In the genomic region with DNA sequence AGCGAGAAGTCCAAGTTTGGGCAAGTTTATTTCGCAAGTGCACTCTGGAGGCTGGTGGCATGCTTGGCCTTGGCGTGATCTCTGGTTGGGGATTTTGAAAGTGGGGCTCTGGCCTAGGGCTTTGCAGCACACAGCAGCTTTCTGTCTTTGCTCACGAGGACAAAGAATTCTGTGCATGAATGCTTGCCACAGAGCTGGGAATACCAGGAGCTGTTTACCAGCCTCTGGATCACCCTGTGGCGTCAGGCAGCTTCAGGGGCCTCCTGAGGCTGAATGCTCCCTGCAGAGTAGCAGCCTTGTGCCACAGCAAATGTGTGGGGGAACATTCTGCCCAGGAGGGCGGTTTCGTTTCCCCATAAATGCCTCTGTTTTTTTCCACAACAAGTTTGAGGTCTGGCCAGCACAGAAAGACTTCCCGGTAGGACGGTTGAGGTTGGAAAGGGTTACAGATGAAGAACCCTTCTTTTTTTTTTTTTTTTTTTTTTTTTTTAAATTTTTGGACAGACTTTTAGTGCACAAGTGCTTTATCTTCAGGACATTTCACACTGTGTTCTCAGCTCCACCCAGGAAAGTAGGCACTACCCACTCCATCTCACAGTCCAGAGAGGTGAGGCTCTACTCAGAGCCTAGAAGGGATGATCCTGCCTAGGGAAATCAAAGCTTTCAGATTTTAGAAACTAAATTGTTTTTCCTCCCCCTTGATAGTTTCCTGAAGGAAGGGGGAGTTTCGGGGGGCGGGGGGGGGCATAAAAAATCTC, we compare ENCODE assay signal across 9 mouse cellular contexts. TPM values are rescaled to one million over a fixed set of nuclear protein-coding genes. Genes with fewer than 3 reads are reported as not detected.
A peak's percentile ranks its signal among the peaks of the same experiment; 100 is the strongest.
DNase-seq lines count a peak whose midpoint lies in the region; ATAC-seq lines count a peak whose summit lies in the region.
"Had no signal": no experiment of that assay in that cellular context is flagged by ENCODE, and none has a peak within 500 bp of the region (broad histone marks: within the 10 kb centered on the region; RNA-seq: fewer than 3 reads in every experiment).

No protein-coding gene starts in this region.

- H3K36me3 ChIP-seq in forebrain, embryonic 13.5 days (ENCODE audit: poor library complexity, severe bottlenecking) = no peaks in the 10 kb centered on the region
- H3K36me3 ChIP-seq in forebrain, embryonic 10.5 days (replicated peaks) = no peaks in the 10 kb centered on the region
- peaks cover 17% of the 10 kb centered on the region for H3K36me3 ChIP-seq in heart, embryonic 15.5 days
- H3K36me3 ChIP-seq: neural tube, embryonic 12.5 days had no signal

- no peak overlapping the region for H3K9ac ChIP-seq in forebrain, embryonic 13.5 days
- H3K9ac ChIP-seq in heart, embryonic 15.5 days = no peak overlapping the region
- H3K9ac ChIP-seq: neural tube, embryonic 12.5 days had no signal

- H3K27me3 ChIP-seq in forebrain, embryonic 13.5 days = no peaks in the 10 kb centered on the region
- no peaks in the 10 kb centered on the region for H3K27me3 ChIP-seq in forebrain, embryonic 10.5 days (ENCODE audit: poor library complexity, severe bottlenecking)
- H3K27me3 ChIP-seq in heart, embryonic 15.5 days = no peaks in the 10 kb centered on the region
- H3K27me3 ChIP-seq: neural tube, embryonic 12.5 days had no signal

- 0 out of 2 replicates have a peak overlapping the region, but pooled peaks have one; percentile 31 for H3K27ac ChIP-seq in forebrain, embryonic 13.5 days
- no peak overlapping the region for H3K27ac ChIP-seq in forebrain, embryonic 10.5 days
- H3K27ac ChIP-seq in heart, embryonic 15.5 days = peak overlapping the region; percentile 79
- H3K27ac ChIP-seq: neural tube, embryonic 12.5 days had no signal

- H3K4me1 ChIP-seq in forebrain, embryonic 13.5 days = peaks cover 28% of the 10 kb centered on the region
- H3K4me1 ChIP-seq in forebrain, embryonic 10.5 days = peaks cover 6% of the 10 kb centered on the region; the same call in 1 of the 2 replicates
- peaks cover 30% of the 10 kb centered on the region for H3K4me1 ChIP-seq in heart, embryonic 15.5 days (replicated peaks)

- H3K4me2 ChIP-seq in forebrain, embryonic 13.5 days = no peak overlapping the region
- no peak overlapping the region for H3K4me2 ChIP-seq in heart, embryonic 15.5 days
- H3K4me2 ChIP-seq: neural tube, embryonic 12.5 days had no signal

- WGBS in forebrain, embryonic 13.5 days = 59% methylated on average over 11 of the region's 11 CpGs
- WGBS in forebrain, embryonic 10.5 days = 61% methylated on average over 11 of the region's 11 CpGs
- 46% methylated on average over 11 of the region's 11 CpGs for WGBS in heart, embryonic 15.5 days

- no peak for DNase-seq in forebrain, embryonic 10.5 days (ENCODE audit: extremely low spot score, low spot score)
- DNase-seq in urinary bladder, postnatal 14 days (ENCODE audit: low spot score) = peak; percentile 50
- DNase-seq in urinary bladder, adult 2 months (ENCODE audit: low spot score) = no peak
- DNase-seq in layer of hippocampus, postnatal 10 days (ENCODE audit: low spot score in 2 of 2) = peak; percentile 38 to 42
- DNase-seq in ovary, postnatal 14 days (ENCODE audit: low spot score) = peak; percentile 28
- no peak for DNase-seq in thymus, postnatal 0 days (ENCODE audit: low spot score)

- no peaks in the 10 kb centered on the region for H3K9me3 ChIP-seq in forebrain, embryonic 13.5 days (replicated peaks)
- H3K9me3 ChIP-seq in forebrain, embryonic 10.5 days = no peaks in the 10 kb centered on the region
- no peaks in the 10 kb centered on the region for H3K9me3 ChIP-seq in heart, embryonic 15.5 days (replicated peaks)
- H3K9me3 ChIP-seq: neural tube, embryonic 12.5 days had no signal

- ATAC-seq in forebrain, embryonic 13.5 days = no peak
- peak; percentile 44; the same call in 1 of the 2 replicates for ATAC-seq in heart, embryonic 15.5 days (replicated peaks; ENCODE audit: insufficient number of reproducible peaks, insufficient read depth, low FRiP score, low read depth)

- H3K4me3 ChIP-seq in forebrain, embryonic 13.5 days = no peak overlapping the region
- no peak overlapping the region for H3K4me3 ChIP-seq in forebrain, embryonic 10.5 days
- H3K4me3 ChIP-seq in heart, embryonic 15.5 days = no peak overlapping the region
- H3K4me3 ChIP-seq: neural tube, embryonic 12.5 days had no signal

RNA-seq across cellular contexts. Expression of a gene that starts 34.1 kb away (rescaled TPM):
- polyA plus RNA-seq in forebrain, embryonic 13.5 days (2015; fragmentation: Nextera tagmentation; extraction: Ambion mirVana) = 2.8 and 3.0 TPM in 2 replicates
- polyA plus RNA-seq in forebrain, embryonic 10.5 days (2016; fragmentation: Nextera tagmentation; extraction: Ambion mirVana) = 6.5 and 7.1 TPM in 2 replicates
- polyA plus RNA-seq in urinary bladder, adult 2 months (2012; rRNA removed) = 126 and 168 TPM in 2 replicates
- polyA plus RNA-seq in heart, embryonic 15.5 days (2015; fragmentation: Nextera tagmentation; extraction: Ambion mirVana) = 31.4 and 38.4 TPM in 2 replicates
- 10 to 100 TPM; 17.2 to 18.5 TPM for total RNA-seq in layer of hippocampus, postnatal 10 days (2021)
- 20.3 and 22.3 TPM in 2 replicates for polyA plus RNA-seq in thymus, postnatal 0 days (2015; fragmentation: Nextera tagmentation; extraction: Ambion mirVana)

RNA-seq across cellular contexts. Expression of a gene that starts 56.4 kb away (rescaled TPM):
- 369 and 373 TPM in 2 replicates for polyA plus RNA-seq in forebrain, embryonic 13.5 days (2015; fragmentation: Nextera tagmentation; extraction: Ambion mirVana)
- polyA plus RNA-seq in forebrain, embryonic 10.5 days (2016; fragmentation: Nextera tagmentation; extraction: Ambion mirVana) = 559 and 563 TPM in 2 replicates
- 398 and 489 TPM in 2 replicates for polyA plus RNA-seq in urinary bladder, adult 2 months (2012; rRNA removed)
- polyA plus RNA-seq in heart, embryonic 15.5 days (2015; fragmentation: Nextera tagmentation; extraction: Ambion mirVana) = 216 and 256 TPM in 2 replicates
- total RNA-seq in layer of hippocampus, postnatal 10 days (2021) = 100 to 1,000 TPM; 283 to 287 TPM
- 326 and 340 TPM in 2 replicates for polyA plus RNA-seq in thymus, postnatal 0 days (2015; fragmentation: Nextera tagmentation; extraction: Ambion mirVana)

Comparison
In these comparisons a context has a peak if more than half of its experiments do, and no peak if none do; other contexts are left out.
1. DNase-seq: peak in urinary bladder, postnatal 14 days (single experiment), layer of hippocampus, postnatal 10 days (2 of 2) and ovary, postnatal 14 days (single experiment); none in forebrain, embryonic 10.5 days (single experiment), urinary bladder, adult 2 months (single experiment) and thymus, postnatal 0 days (single experiment).